12 mouse cellular contexts compared by ENCODE assay signal in the genomic region with DNA sequence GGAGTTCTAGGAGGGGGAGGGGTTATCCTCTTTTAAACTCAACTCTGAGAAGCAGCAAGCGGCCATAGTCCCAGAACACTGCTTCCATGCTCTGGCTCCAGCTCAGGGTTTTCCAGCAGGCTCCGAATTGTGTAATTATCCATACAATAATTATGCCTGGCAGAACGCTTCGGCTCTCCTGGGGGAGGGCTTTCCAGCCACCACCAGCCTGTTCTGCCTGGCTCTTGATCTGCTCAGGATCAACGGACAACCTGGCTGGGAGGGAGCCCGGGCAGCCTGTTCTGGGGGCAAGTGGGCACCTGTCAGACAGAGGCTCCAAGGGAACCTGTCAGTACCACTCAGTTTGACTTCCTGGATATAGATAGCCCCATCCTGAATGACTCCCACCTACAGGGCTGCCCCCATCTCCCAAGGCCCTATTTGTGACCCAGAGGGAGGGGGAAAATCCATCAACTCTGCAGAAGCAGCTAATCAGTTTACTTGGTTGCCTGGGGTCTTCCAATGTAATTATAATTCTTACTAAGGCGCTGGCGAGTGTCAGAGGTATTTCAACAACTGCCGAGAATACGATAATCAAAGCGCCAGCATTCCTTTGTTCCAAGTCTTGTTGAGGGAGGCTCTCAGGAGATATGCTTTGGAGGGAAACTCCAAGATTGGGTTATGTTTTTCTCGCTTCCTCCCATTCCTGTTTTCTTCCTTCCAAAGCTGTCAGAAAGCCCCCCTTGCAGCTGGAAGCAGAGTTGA.
DNase-seq lines count a peak whose midpoint lies in the region; ATAC-seq and TF ChIP-seq lines count a peak whose summit lies in the region.
"Had no signal": no experiment of that assay in that cellular context is flagged by ENCODE, and none has a peak within 500 bp of the region (broad histone marks: within the 10 kb centered on the region; RNA-seq: fewer than 3 reads in every experiment).

No protein-coding gene starts in this region.

- no peak overlapping the region for H3K4me3 ChIP-seq in embryonic facial prominence, embryonic 13.5 days
- H3K4me3 ChIP-seq in layer of hippocampus, adult 2 months = no peak overlapping the region
- H3K4me3 ChIP-seq: heart, embryonic 12.5 days; intestine, embryonic 15.5 days; limb, embryonic 10.5 days had no signal

- H3K27ac ChIP-seq in embryonic facial prominence, embryonic 13.5 days = no peak overlapping the region
- H3K27ac ChIP-seq in layer of hippocampus, adult 2 months = no peak overlapping the region
- H3K27ac ChIP-seq: intestine, embryonic 15.5 days; limb, embryonic 10.5 days had no signal

- H3K4me1 ChIP-seq in embryonic facial prominence, embryonic 13.5 days = peaks cover 22% of the 10 kb centered on the region
- H3K4me1 ChIP-seq: intestine, embryonic 15.5 days had no signal

- peak; percentile 33 to 37 for DNase-seq in right cerebral cortex, postnatal 10 days (ENCODE audit: low spot score in 2 of 2)
- no peak for DNase-seq in right cerebral cortex, postnatal 4 days
- DNase-seq in kidney, adult 9 months = peak; percentile 15
- DNase-seq in layer of hippocampus, adult 2 months (ENCODE audit: low spot score in 2 of 2) = no peak
- no peak for DNase-seq in ovary, postnatal 10 days (ENCODE audit: low spot score)
- DNase-seq in gastrocnemius, postnatal 10 days = no peak
- DNase-seq: lung, embryonic 14.5 days; thymus, postnatal 14 days had no signal

- H3K4me2 ChIP-seq in embryonic facial prominence, embryonic 13.5 days = no peak overlapping the region
- H3K4me2 ChIP-seq: heart, embryonic 12.5 days; intestine, embryonic 15.5 days; lung, embryonic 14.5 days had no signal

- 49% methylated on average over 12 of the region's 12 CpGs for WGBS in embryonic facial prominence, embryonic 13.5 days

- H3K9ac ChIP-seq in embryonic facial prominence, embryonic 13.5 days = no peak overlapping the region
- H3K9ac ChIP-seq: heart, embryonic 12.5 days; intestine, embryonic 15.5 days; lung, embryonic 14.5 days had no signal

- ATAC-seq in embryonic facial prominence, embryonic 13.5 days (ENCODE audit: insufficient number of reproducible peaks, insufficient read depth, low FRiP score, low TSS enrichment, low read depth) = 0 out of 2 replicates have a peak, but pooled peaks have one; percentile 28
- ATAC-seq: intestine, embryonic 15.5 days had no signal

- no peak for TF ChIP-seq CTCF in layer of hippocampus, adult 2 months (conservative IDR thresholded peaks at IDR 0.05)

- H3K9me3 ChIP-seq in embryonic facial prominence, embryonic 13.5 days = no peaks in the 10 kb centered on the region
- H3K9me3 ChIP-seq: heart, embryonic 12.5 days; intestine, embryonic 15.5 days; limb, embryonic 10.5 days had no signal

- H3K36me3 ChIP-seq in embryonic facial prominence, embryonic 13.5 days = no peaks in the 10 kb centered on the region
- H3K36me3 ChIP-seq: heart, embryonic 12.5 days; intestine, embryonic 15.5 days; limb, embryonic 10.5 days had no signal

- 0 out of 2 replicates have a peak, but pooled peaks cover 1% of the 10 kb centered on the region for H3K27me3 ChIP-seq in embryonic facial prominence, embryonic 13.5 days
- H3K27me3 ChIP-seq: intestine, embryonic 15.5 days had no signal

Comparison
In these comparisons a context has a peak if more than half of its experiments do, and no peak if none do; other contexts are left out.
1. DNase-seq: peak in right cerebral cortex, postnatal 10 days (2 of 2) and kidney, adult 9 months (single experiment); none in right cerebral cortex, postnatal 4 days (single experiment), layer of hippocampus, adult 2 months (0 of 2), ovary, postnatal 10 days (single experiment) and gastrocnemius, postnatal 10 days (single experiment).